Mouse (Mus musculus): Measurements from ENCODE around the gene Gm49318.

DNA sequence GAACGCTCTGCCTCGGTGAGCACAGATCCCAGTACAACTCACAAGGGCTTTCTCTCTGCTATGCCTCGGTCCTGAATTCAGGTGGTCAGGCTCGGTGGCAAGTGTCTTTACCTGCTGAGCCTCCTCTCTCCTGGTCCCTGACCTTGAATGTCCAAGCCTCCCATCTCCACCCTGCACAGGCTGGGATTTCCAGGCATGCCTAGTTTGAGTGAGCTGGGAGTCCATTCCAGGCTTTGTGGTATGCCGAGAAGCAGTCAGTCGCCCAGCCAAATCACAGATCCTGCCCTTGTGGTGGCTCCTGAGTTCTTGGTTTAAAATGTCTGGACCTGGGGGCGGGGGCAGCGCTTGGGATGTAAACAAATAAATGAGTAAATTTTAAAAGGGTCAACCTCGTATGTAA lies 23.7 kb downstream of the Gm49318 start:
- TF ChIP-seq POLR2A (IDR thresholded peaks at IDR 0.05; ENCODE audit: insufficient read length, low read depth) (no peak), MYOD1 (IDR thresholded peaks at IDR 0.05; ENCODE audit: control insufficient read depth in 1 of 3, insufficient read length in 2 of 3, low read depth in 2 of 3) (no peak)

Measured in myocyte (in vitro differentiated cells).